Mouse (Mus musculus) G1E-ER4 (cell line): ENCODE results near the gene Man2b2. TPM values are rescaled to one million over a fixed set of nuclear protein-coding genes. Genes with fewer than 3 reads are reported as not detected.

Experiments used
- GATA1 ChIP-seq: IDR thresholded peaks from one replicate; pipeline ENCODE4 v1.8.0; 2012; ENCODE audit warnings: low read length, inconsistent platforms
- polyA plus RNA-seq: library from polyadenylated mRNA; stranded (reverse); fragments of >175 nt; gene quantifications from 2 replicates; pipeline ENCODE4 v1.2.3, GENCODE M21; 2012

The Man2b2 gene
- polyA plus RNA-seq = 36.9 and 39.6 TPM in 2 replicates

- no peak for TF ChIP-seq GATA1
These were observed at the start of gene Man2b2 for GRCm38 (mm10) chr5:36829913-36830879. TSS of gene Man2b2 (minus strand) at chr5:36830653.

DNA sequence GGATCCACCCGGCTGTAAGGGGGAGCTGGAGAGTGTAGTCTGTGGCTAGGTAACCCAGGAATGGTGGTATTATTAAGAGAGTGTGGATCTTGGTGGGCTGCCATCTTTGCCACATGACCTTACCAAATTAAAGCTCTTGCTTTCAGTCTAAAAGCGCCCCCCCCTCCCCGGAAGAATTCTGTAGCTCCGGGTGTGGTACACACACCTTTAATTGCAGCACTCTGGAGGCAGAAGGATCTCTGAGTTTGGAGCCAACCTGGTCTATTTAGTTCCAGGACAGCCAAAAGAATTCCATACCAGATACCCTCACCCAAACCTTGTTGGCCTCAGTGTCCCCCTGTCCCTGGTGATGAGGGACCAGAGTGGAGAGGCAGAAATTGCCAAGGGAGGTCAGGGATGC lies 48.3 kb upstream of the Man2b2 start:
- TF ChIP-seq GATA1 = no peak

- TF ChIP-seq GATA1 = no peak
These were observed 47.2 kb upstream of the Man2b2 start for GRCm38 (mm10) chr5:36877641-36878040.

GRCm38 (mm10) chr5:36876777-36877396 lies 46.4 kb upstream of the Man2b2 start:
- no peak for TF ChIP-seq GATA1

- TF ChIP-seq GATA1 = no peak
These were observed 45.5 kb upstream of the Man2b2 start for GRCm38 (mm10) chr5:36875956-36876355.

GRCm38 (mm10) chr5:36870916-36871315 lies 40.5 kb upstream of the Man2b2 start:
- no peak for TF ChIP-seq GATA1

DNA sequence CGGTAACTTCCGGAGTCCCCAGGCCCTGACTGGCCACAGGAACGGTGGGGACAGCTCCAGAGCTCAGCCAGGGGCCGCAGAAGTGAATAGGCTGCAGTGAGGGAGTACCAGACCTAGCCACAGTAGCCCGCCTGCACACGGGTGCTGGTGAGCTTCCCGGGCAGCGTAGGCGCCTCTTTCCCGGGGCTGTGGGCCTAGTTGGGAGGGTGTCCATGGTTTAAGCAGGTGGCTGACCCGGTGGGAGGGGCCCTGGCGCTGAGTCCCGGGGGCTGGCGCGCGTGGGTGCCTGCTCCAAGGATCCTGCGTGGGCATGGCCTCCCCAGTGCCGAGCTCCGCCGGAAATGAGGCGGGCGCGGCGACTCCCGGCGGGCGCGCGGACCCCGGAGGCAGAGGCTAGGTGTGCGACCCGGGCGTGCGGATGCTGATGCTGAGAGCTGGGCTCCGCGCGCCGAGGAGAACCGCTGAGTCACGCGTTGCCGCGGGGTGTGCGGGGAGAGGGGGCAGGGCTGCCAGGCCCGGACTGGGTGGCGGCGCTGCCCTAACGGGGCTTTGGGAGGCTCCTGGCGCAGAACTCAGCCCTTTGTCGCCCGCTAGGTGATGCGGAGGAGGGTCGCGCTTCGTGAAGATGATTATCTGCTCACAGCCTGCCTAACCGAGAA lies 39.3 kb upstream of the Man2b2 start:
- no peak for TF ChIP-seq GATA1

- TF ChIP-seq GATA1 = no peak
These were observed 38.7 kb upstream of the Man2b2 start for GRCm38 (mm10) chr5:36869186-36869577.

GRCm38 (mm10) chr5:36868266-36869090 lies 38.0 kb upstream of the Man2b2 start, which contains the start of gene Ppp2r2c:
TSS of gene Ppp2r2c (plus strand) at chr5:36868513.
- no peak for TF ChIP-seq GATA1

- no peak for TF ChIP-seq GATA1
These were observed 37.1 kb upstream of the Man2b2 start for GRCm38 (mm10) chr5:36867561-36867960.

DNA sequence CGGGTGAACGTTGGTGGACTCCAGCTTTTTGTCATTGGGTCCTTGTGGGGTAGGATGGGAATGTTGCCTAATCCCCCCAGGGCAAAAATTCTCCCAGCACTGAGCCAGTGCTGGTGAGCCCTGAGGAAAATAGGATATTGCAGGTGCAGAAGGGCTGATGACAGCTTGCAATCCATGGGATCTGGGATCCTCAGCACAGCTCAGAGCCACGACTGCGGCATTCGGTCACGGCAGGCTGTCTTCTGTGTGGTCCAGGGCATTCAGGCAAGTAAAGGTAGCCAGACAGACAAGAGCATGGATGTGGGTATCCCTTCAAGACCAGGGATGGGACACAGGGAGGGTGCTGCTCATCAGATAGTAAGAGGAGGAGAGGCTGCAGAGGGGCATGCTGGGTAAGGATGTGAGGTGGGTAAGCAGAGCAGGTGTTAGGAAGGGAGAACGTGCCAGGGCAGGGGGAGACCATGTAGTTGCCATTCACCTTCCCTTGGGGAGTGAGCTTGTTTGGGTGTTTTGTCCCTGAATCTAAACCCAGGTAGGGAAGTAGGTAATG lies 36.3 kb upstream of the Man2b2 start:
- TF ChIP-seq GATA1 = no peak

DNA sequence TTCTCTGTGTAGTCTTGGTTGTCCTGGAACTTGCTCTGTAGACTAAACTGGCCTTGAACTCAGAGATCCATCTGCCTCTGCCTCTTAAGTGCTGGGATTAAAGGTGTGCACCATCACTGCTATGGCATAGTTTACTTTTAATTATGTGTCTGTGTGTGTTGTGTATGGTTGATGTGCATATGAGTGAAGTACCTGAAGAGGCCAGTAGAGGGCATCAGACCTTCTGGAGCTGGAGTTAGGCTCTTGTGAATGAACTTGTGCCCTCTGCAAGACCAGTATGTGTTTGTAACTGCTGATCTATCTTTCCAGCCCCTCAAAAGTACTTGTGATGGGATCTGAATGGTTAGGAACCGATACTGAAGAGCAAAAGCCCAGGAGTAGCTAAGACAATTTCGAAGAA lies 30.6 kb upstream of the Man2b2 start:
- TF ChIP-seq GATA1 = no peak

DNA sequence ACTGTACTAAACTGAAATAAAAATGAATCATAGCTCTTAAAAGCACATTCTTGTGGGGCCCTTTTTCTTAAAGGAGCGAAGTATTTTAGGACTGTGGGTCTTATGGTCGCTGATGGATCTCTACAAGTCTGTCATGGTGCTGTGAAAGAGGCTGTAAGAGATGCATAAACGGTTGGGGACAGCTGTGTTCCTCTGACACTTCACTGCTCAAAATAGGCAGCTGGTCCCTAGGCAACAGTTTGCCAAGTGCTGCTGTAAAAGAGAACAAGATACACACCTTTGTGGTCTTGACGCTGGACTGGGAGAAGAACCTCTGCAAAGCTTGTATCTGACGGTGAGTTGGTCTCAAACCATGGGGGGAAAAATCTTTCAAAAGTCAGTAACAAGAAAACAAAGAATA lies 27.1 kb upstream of the Man2b2 start:
- no peak for TF ChIP-seq GATA1

DNA sequence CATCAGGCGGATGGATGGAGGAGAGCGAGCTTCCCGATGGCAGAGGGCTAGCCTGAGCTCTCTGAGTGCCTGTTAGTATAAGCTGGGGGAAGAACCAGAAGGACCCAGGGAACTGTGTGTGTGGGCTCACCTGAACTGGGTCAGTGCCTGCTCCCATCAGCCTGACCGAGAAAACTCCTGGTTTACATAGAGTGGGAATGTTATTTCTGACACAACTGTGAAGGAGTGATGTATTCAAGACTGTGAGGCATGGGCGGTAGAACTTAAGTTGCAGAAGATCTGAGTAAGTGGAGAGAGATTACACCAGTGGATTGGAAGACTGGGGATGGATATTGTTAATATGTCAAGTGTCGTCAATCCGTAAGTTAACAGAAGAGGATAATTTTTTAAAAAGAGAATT lies 26.1 kb upstream of the Man2b2 start:
- TF ChIP-seq GATA1 = no peak

GRCm38 (mm10) chr5:36855180-36855579 lies 24.7 kb upstream of the Man2b2 start:
- TF ChIP-seq GATA1 = no peak
